Mouse (Mus musculus): ENCODE measurements around the gene Micall1. TPM values are rescaled to one million over a fixed set of nuclear protein-coding genes. Genes with fewer than 3 reads are reported as not detected.

Gene Micall1
- polyA plus RNA-seq, 1 experiment from 2014 or later = 10.4 TPM

GRCm38 (mm10) chr15:79074446-79074845 lies 34.3 kb upstream of the Micall1 start:
- H3K9me3 ChIP-seq = no peaks in the 10 kb centered on the region
- peaks cover 25% of the 10 kb centered on the region for H3K4me1 ChIP-seq (replicated peaks)
- ATAC-seq (ENCODE audit: low read depth) = no peak
- no peaks in the 10 kb centered on the region for H3K27me3 ChIP-seq
- peak overlapping the region; percentile 94 for H3K4me3 ChIP-seq
- H3K4me2 ChIP-seq = peak overlapping the region; percentile 97
- peak overlapping the region; percentile 93 for H3K9ac ChIP-seq
- peak overlapping the region; percentile 80 for H3K27ac ChIP-seq (replicated peaks)
- H3K36me3 ChIP-seq = peaks cover 30% of the 10 kb centered on the region
- WGBS = 39% methylated on average over 10 of the region's 10 CpGs

- H3K27me3 ChIP-seq = no peaks in the 10 kb centered on the region
- H3K9ac ChIP-seq = peak within 1 kb of the TSS; percentile 93
- peak within 1 kb of the TSS; percentile 80 for H3K27ac ChIP-seq (replicated peaks)
- ATAC-seq (ENCODE audit: low read depth) = peak; percentile 90
- no peaks in the 10 kb centered on the region for H3K9me3 ChIP-seq
- H3K4me1 ChIP-seq (replicated peaks) = peaks cover 25% of the 10 kb centered on the region
- H3K4me3 ChIP-seq = peak within 1 kb of the TSS; percentile 94
- WGBS = under 1% methylated on average over 48 of the region's 49 CpGs
- H3K36me3 ChIP-seq = peaks cover 35% of the 10 kb centered on the region
- peak within 1 kb of the TSS; percentile 97 for H3K4me2 ChIP-seq
Observed at GRCm38 (mm10) chr15:79074913-79075532, 33.7 kb upstream of the Micall1 start, which contains the start of gene Eif3l. Gene Eif3l (plus strand): TSS chr15:79075179.

GRCm38 (mm10) chr15:79075658-79076365 lies 32.9 kb upstream of the Micall1 start:
- Histone ChIP-seq H3K4me3 (peak overlapping the region; percentile 94), H3K27ac (replicated peaks) (0 out of 2 replicates have a peak overlapping the region, but pooled peaks have one; percentile 68), H3K4me1 (replicated peaks) (peaks cover 25% of the 10 kb centered on the region), H3K36me3 (peaks cover 41% of the 10 kb centered on the region), H3K27me3 (no peaks in the 10 kb centered on the region), H3K9me3 (no peaks in the 10 kb centered on the region), H3K9ac (peak overlapping the region; percentile 93), H3K4me2 (peak overlapping the region; percentile 97)
- 36% methylated on average over 15 of the region's 15 CpGs for WGBS
- ATAC-seq (ENCODE audit: low read depth) = 0 out of 2 replicates have a peak, but pooled peaks have one; percentile 32

GRCm38 (mm10) chr15:79079567-79079966 lies 29.1 kb upstream of the Micall1 start:
- Histone ChIP-seq H3K9ac (no peak overlapping the region), H3K4me3 (no peak overlapping the region), H3K36me3 (peaks cover 79% of the 10 kb centered on the region), H3K9me3 (no peaks in the 10 kb centered on the region), H3K4me1 (replicated peaks) (peaks cover 19% of the 10 kb centered on the region), H3K4me2 (no peak overlapping the region), H3K27me3 (no peaks in the 10 kb centered on the region), H3K27ac (replicated peaks) (no peak overlapping the region)
- 97% methylated on average over 7 of the region's 7 CpGs for WGBS
- ATAC-seq (ENCODE audit: low read depth) = no peak

GRCm38 (mm10) chr15:79092284-79092683 lies 16.4 kb upstream of the Micall1 start:
- WGBS = 89% methylated on average over 6 of the region's 6 CpGs
- Histone ChIP-seq H3K9ac (no peak overlapping the region), H3K4me2 (no peak overlapping the region), H3K4me1 (replicated peaks) (0 out of 2 replicates have a peak, but pooled peaks cover 2% of the 10 kb centered on the region), H3K27ac (replicated peaks) (no peak overlapping the region), H3K9me3 (no peaks in the 10 kb centered on the region), H3K36me3 (peaks cover 86% of the 10 kb centered on the region), H3K27me3 (no peaks in the 10 kb centered on the region), H3K4me3 (no peak overlapping the region)
- ATAC-seq (ENCODE audit: low read depth) = no peak

- H3K4me2 ChIP-seq = no peak overlapping the region
- peaks cover 79% of the 10 kb centered on the region for H3K36me3 ChIP-seq
- H3K4me3 ChIP-seq = no peak overlapping the region
- WGBS = 78% methylated on average over 7 of the region's 7 CpGs
- H3K4me1 ChIP-seq (replicated peaks) = 0 out of 2 replicates have a peak, but pooled peaks cover 9% of the 10 kb centered on the region
- H3K27ac ChIP-seq (replicated peaks) = no peak overlapping the region
- ATAC-seq (ENCODE audit: low read depth) = no peak
- H3K9ac ChIP-seq = no peak overlapping the region
- H3K27me3 ChIP-seq = no peaks in the 10 kb centered on the region
- no peaks in the 10 kb centered on the region for H3K9me3 ChIP-seq
Observed at GRCm38 (mm10) chr15:79093083-79093839, 15.4 kb upstream of the Micall1 start.

- ATAC-seq (ENCODE audit: low read depth) = no peak
- WGBS = 90% methylated on average over 5 of the region's 5 CpGs
- Histone ChIP-seq H3K36me3 (peaks cover 56% of the 10 kb centered on the region), H3K9me3 (no peaks in the 10 kb centered on the region), H3K27ac (replicated peaks) (no peak overlapping the region), H3K4me2 (no peak overlapping the region), H3K9ac (no peak overlapping the region), H3K4me1 (replicated peaks) (0 out of 2 replicates have a peak, but pooled peaks cover 16% of the 10 kb centered on the region), H3K27me3 (no peaks in the 10 kb centered on the region), H3K4me3 (no peak overlapping the region)
Observed at GRCm38 (mm10) chr15:79095483-79095882, 13.2 kb upstream of the Micall1 start.

- 71% methylated on average over 3 of the region's 3 CpGs for WGBS
- Histone ChIP-seq H3K27me3 (no peaks in the 10 kb centered on the region), H3K4me1 (replicated peaks) (0 out of 2 replicates have a peak, but pooled peaks cover 16% of the 10 kb centered on the region), H3K27ac (replicated peaks) (no peak overlapping the region), H3K36me3 (peaks cover 46% of the 10 kb centered on the region), H3K4me3 (no peak overlapping the region), H3K9ac (no peak overlapping the region), H3K4me2 (no peak overlapping the region), H3K9me3 (no peaks in the 10 kb centered on the region)
- no peak for ATAC-seq (ENCODE audit: low read depth)
Observed at GRCm38 (mm10) chr15:79096556-79096955, 12.1 kb upstream of the Micall1 start.

GRCm38 (mm10) chr15:79097135-79097534 lies 11.6 kb upstream of the Micall1 start:
- Histone ChIP-seq H3K4me2 (no peak overlapping the region), H3K27ac (replicated peaks) (peak overlapping the region; percentile 33), H3K27me3 (no peaks in the 10 kb centered on the region), H3K4me1 (replicated peaks) (0 out of 2 replicates have a peak, but pooled peaks cover 16% of the 10 kb centered on the region), H3K4me3 (no peak overlapping the region), H3K36me3 (peaks cover 40% of the 10 kb centered on the region), H3K9me3 (no peaks in the 10 kb centered on the region), H3K9ac (0 out of 2 replicates have a peak overlapping the region, but pooled peaks have one; percentile 26)
- 41% methylated on average over 2 of the region's 2 CpGs for WGBS
- ATAC-seq (ENCODE audit: low read depth) = no peak

GRCm38 (mm10) chr15:79097611-79098025 lies 11.1 kb upstream of the Micall1 start:
- no peak for ATAC-seq (ENCODE audit: low read depth)
- no peaks in the 10 kb centered on the region for H3K27me3 ChIP-seq
- 44% methylated on average over 6 of the region's 6 CpGs for WGBS

GRCm38 (mm10) chr15:79098220-79098619 lies 10.5 kb upstream of the Micall1 start:
- H3K4me1 ChIP-seq (replicated peaks) = 0 out of 2 replicates have a peak, but pooled peaks cover 16% of the 10 kb centered on the region
- no peak overlapping the region for H3K4me3 ChIP-seq
- no peaks in the 10 kb centered on the region for H3K27me3 ChIP-seq
- H3K9me3 ChIP-seq = no peaks in the 10 kb centered on the region
- H3K4me2 ChIP-seq = no peak overlapping the region
- H3K27ac ChIP-seq (replicated peaks) = no peak overlapping the region
- H3K36me3 ChIP-seq = peaks cover 29% of the 10 kb centered on the region
- no peak for ATAC-seq (ENCODE audit: low read depth)
- H3K9ac ChIP-seq = no peak overlapping the region
- WGBS = 63% methylated on average over 5 of the region's 5 CpGs

More at GRCm38 (mm10) chr15:79097611-79098025, 11.1 kb upstream of the Micall1 start:
- no peaks in the 10 kb centered on the region for H3K9me3 ChIP-seq
- H3K4me1 ChIP-seq (replicated peaks) = 0 out of 2 replicates have a peak, but pooled peaks cover 16% of the 10 kb centered on the region
- peaks cover 35% of the 10 kb centered on the region for H3K36me3 ChIP-seq
- 0 out of 2 replicates have a peak overlapping the region, but pooled peaks have one; percentile 26 for H3K9ac ChIP-seq
- H3K27ac ChIP-seq (replicated peaks) = peak overlapping the region; percentile 33
- H3K4me3 ChIP-seq = no peak overlapping the region
- H3K4me2 ChIP-seq = no peak overlapping the region
